Mouse (Mus musculus): ENCODE results near the gene Olfr398.

Gene Olfr398

GRCm38 (mm10) chr11:73990307-73990706, at the start of gene Olfr398:
Gene Olfr398, minus strand, starts transcription at chr11:73990407.
- DNase-seq, result no peak

GRCm38 (mm10) chr11:73993115-73993514, 2.9 kb upstream of the Olfr398 start:
- DNase-seq, result no peak

GRCm38 (mm10) chr11:73960517-73960916, 29.7 kb downstream of the Olfr398 start, which contains the start of gene Olfr397:
Gene Olfr397, plus strand, starts transcription at chr11:73960817.
- no peak for DNase-seq

DNA sequence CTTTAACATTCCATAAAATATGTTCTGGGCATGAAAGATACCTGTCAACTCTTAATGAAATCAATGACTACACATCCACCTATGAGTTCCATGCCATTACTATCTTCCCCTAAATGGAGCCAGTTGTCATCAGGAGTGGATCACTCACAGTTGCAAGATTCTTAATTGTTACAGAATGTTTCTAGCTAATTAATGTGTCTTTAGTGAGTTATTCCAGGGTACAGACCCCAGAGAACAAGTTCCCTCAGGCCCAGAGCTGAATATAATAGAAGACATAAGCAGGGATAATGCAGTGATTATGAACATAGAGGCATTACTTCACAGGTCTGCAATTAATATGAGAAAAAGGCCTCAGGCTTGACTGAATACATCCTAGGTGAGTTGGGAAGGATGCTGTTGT, 53.8 kb downstream of the Olfr398 start, which contains the start of gene Olfr23:
Gene Olfr23 (plus strand): TSS at position 301 of the 400 bp plus-strand sequence.
- DNase-seq, result no peak

Data from right cerebral cortex, adult 18-20 months (tissue).